Mouse (Mus musculus) CD8-positive naive resting alpha-beta T cell, adult 2 months (primary cell): Measurements from ENCODE around the gene Adamts4.
"Not testable (repeated sequence)": the region's sequence is repeated elsewhere in the genome, so short reads cannot be mapped to it uniquely, and the experiment has no call there.

Source experiments
- DNase-seq, 2 experiments: peaks; one replicate each; pipeline ENCODE4 v3.0.0; 2022; ENCODE audit warnings: low read depth in 2 of 2, low spot score in 2 of 2

Gene Adamts4

GRCm38 (mm10) chr1:171230215-171230614, 20.0 kb upstream of the Adamts4 start:
- DNase-seq: no peak

DNA sequence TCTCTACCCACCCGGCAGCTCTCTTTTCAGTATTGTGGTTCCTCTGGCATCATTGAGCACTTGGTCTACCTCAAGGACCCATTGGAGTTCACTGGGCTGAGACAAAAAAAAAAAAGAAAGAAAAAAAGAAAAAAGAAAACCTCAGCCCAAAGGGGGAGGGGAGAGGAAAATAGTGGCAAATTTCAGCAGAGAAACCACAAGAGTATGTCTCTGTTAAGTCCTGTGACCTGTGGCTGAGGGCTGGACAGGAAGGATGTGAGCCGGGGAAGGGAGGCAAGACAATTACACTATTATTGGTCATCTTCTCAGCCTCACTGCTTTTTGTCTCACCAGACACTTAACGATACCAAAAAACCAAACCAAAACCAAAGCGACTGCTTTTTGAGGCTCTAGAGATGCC, 18.4 kb upstream of the Adamts4 start:
- no peak for DNase-seq

DNA sequence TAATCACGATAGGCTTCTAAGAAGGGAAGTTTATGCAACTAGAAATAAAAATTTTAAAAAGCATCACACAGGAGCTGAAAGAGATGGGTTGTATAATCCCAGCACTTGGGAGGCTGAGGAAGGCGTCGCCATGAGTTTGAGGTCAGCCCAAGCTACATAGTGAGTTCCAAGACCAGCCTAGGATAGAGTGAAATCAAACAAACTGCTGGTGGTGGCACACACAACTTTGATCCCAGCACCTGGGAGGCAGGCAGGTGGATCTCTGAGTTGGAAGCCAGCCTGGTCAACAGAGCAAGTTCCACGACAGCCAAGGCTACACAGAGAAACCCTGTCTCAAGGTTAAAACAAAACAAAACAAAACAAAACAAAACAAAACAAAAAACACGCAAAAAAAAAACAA, 17.9 kb upstream of the Adamts4 start:
- DNase-seq: no peak

DNA sequence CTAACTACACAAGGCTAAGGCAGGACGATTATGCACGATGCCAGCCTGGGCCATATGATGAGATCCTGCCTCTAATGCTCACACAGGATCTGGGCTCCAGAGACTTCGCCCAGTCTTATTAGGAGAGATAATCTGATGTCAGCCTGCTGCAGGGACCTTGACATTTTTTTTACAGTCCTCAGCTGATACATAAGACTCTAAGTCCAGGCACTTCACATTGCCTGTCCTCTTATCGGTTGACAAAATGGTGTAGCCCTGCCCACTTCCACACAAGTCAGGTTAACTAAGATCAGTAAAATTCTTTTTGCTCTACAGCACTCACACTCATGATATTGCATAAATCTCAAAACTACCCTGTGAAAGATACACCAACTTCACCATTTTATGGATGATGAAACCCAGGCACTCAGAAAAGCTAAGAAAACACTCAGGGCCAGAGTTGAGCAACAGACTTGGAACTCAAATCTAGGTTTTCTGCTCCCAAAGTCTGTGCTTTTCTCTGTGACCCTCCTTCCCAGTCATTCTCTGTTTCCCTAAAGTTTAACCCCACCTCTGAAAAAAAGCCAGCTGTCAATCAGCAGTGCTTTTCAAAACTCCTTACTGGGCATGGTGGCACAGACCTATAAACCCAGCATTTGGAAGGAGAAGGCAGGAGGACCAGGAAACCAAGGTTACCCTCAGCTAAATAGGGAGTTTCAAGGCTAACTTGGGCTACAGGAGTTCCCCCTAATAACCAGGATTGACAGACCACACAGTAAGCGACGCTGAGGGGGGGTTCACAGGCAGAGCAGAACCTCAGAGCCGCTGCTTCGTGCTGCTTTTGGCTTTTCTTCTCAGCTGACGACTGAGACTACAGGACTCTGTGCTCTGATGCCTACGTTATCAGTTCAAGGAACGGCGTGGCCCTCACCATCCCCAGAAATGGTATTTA, 17.2 kb upstream of the Adamts4 start:
- no peak for DNase-seq

DNA sequence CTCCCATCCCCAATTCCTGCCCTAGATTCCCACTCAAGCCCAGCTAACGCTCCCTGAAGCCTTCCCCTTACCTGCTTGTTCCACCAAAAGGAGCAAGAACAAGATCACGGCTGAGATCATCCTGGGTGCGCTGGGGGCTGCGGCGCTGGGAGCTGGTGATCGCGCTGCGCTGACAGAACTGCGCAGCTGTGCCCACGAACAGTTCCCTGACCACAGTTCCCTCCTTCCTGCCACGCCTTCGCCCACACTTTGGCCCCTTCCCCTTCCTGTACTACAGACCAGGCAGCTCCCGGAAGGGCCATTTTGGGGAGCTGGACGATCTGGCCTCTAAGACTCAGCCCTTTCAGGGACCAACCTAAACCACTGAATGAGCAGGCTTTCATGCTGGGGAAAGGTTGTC, 16.1 kb upstream of the Adamts4 start, which contains the start of gene Fcer1g:
Gene Fcer1g, minus strand, starts transcription at position 240 of the 400 bp plus-strand sequence.
- DNase-seq: no peak

GRCm38 (mm10) chr1:171234538-171234937, 15.7 kb upstream of the Adamts4 start:
- no peak for DNase-seq

DNA sequence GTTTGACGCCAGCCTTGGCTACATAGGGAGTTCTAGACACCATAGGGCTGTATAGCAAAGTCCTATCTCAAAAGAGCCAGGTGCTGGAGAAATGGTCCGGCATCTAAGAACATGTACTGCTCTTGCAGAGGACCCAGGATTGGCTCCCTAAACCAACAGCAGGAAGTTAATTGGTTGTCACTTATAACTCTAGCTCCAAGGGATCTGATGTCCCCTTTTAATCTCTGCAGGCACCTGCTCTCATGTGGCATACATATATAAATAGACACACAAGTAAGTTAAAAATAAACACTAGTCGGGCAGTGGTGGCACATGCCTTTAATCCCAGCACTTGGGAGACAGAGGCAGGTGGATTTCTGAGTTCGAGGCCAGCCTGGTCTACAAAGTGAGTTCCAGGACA, 14.4 kb upstream of the Adamts4 start:
- no peak for DNase-seq

DNA sequence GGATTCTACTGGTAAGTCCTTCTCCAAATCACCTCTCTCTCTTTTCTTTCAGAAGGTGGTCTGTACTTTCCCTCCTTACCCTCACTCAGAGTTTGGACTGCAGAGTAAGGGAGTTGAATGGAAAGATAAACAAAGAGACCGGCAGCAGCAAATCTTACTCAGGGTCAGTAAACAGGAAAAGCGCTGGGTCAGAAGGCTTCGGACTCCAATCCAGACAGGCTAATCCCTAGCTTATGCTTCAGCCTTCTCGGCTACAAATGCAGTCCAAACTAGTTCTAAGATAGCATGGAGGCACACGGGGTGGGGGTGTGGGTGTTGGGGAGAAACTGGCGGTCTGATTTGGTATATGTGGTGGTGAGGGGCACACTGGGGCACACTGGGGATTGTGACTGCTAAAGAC, 12.8 kb upstream of the Adamts4 start:
- no peak for DNase-seq

- peak; percentile 32 to 37 for DNase-seq
Measured at GRCm38 (mm10) chr1:171238463-171238862, 11.8 kb upstream of the Adamts4 start.

- DNase-seq: no peak
Measured at GRCm38 (mm10) chr1:171239992-171240744, 10.1 kb upstream of the Adamts4 start.

- no peak for DNase-seq
Measured at GRCm38 (mm10) chr1:171240911-171241310, 9.3 kb upstream of the Adamts4 start.

DNA sequence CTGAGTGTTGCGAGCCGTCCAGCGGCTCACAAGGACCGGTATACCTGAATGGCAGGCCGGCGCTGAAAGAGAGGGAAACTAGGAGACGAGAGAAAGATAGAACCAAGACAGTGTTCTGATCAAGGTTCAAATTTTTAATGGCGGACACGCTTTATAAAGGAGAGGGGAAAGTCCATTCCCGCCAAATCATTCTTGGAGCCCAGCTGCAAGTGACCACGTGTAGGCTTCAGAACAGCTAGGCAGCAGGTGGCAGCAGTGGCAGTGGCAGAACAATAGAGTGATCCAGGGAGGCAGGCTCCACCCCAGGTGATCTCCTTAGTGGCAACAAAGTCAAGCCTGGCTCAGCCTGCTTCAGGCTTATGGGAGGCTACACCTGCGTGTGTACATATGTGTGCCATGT, 8.3 kb upstream of the Adamts4 start:
- DNase-seq: not testable (repeated sequence)

DNA sequence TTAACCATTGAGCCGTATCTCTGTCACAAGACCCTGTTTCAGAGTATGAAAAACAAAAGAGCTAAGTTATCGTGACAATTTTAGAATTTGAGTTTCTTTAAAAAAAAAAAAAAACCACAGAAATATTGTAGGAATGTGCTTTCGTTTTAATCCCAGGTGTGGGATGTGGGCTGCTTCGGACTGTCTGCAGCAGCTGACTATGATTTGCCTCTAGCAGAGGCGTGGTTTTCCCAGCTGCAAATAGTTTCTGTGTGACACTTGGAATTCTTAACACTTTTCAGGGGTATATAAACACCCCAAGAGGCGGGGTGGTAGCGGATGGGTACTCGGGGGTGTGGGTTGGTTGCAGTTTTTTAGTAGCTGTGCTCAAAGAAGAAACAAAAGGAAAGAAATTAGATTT, 4.9 kb upstream of the Adamts4 start:
- no peak for DNase-seq

- DNase-seq: peak; percentile 95 to 97
Measured at GRCm38 (mm10) chr1:171246709-171247452, 3.3 kb upstream of the Adamts4 start.

DNA sequence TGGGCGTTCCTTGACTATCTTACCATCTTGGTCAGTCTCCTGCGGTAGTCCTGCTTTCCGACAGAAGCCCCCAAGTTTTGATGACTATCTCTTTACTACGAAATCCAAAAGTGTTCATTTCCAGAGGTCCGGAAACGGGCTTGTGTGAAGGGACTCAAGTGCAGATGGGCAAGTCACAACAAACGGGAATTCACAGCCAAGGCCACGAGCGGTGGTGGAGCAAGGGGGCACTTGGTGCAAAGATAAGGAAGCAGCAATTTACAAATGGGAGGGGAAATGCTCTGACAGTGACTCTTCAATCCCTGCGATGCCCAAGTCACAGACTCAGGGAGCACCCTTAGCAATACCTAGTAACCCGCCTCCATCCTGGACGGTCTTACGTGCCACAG, 2.8 kb upstream of the Adamts4 start:
- no peak for DNase-seq

GRCm38 (mm10) chr1:171247916-171248315, 2.3 kb upstream of the Adamts4 start:
- DNase-seq: no peak

- no peak for DNase-seq
Measured at GRCm38 (mm10) chr1:171248386-171249226, 1.6 kb upstream of the Adamts4 start.

DNA sequence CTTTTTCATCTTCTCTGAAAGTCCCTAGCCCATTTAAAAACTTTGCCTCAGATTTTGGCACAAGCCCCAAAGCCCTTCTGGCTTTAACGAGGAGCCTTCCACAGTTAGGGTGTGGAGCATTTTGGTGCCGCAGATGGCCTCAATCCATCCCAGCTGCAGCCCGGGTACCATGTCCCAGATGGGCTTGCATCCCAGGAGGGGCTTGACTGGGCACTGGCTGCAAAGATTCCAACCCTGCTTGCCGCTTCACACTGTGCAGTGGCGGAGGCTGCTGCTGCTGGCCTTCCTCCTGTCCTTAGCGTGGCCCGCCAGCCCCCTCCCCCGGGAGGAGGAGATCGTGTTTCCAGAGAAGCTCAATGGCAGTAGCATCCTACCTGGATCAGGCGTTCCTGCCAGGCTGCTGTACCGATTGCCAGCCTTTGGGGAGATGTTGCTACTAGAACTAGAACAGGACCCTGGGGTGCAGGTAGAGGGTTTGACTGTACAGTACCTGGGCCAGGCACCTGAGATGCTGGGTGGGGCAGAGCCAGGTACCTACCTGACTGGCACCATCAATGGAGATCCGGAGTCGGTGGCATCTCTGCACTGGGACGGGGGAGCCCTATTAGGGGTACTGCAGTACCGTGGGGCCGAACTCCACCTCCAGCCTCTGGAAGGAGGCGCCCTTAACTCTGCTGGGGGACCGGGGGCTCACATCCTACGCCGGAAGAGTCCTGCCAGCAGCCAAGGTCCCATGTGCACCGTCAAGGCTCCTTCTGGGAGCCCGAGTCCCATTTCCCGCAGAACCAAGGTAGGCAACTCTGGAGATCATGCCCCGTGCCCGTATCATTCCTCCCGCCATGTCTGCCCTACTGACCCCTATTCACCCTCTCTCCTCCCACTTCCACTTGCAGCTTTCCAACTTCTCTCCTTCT, 716 bp downstream of the Adamts4 start, which contains the start of gene Ndufs2:
Gene Ndufs2, minus strand, starts transcription at position 709 of the 914 bp plus-strand sequence.
- no peak for DNase-seq

DNA sequence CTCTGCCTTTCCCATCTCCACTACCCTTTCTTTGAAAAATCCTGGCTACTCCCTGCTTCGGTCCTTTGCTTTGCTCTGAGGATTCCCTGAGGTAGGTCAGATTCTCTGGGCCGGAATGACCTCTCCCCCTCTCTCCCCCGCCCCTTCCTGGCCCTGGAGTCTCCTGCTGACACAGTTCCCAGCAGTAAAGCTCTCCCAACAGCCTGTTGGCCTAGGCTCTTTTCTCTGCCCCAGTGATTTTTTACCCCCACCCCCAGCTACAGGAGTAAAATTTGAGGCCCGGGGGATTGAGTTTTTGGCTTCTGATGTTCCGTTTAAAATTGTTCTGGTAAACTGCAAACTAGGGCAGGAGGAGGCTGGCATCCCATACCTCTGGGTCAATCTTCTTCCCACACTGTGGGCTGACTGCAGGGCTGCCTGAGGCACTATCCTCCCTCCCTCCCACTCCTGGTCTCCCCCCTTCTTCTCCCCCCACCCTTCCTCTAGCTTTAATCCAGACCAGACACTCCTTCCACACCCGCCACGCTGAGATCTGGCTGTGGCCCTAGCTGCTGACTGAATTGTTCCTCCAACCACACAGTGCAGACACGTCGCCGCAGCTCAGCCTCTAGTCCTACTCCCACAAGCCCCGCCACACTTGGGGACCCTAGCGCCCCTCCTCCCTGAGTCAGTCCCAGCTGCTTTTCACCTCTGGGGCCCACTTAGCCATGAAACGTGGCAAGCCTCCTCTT, 1.5 kb downstream of the Adamts4 start:
- DNase-seq: no peak
